Mouse (Mus musculus) megakaryocyte, embryonic 14.5 days (primary cell): Measurements from ENCODE around the gene Slc6a8.

Source experiments
- FLI1 ChIP-seq: IDR thresholded peaks from 2 replicates; pipeline ENCODE4 v1.6.1; 2012; ENCODE audit warnings: low read length, inconsistent platforms, mixed read lengths
- GATA1 ChIP-seq: IDR thresholded peaks from 3 replicates; pipeline ENCODE4 v1.6.1; 2012; ENCODE audit warnings: mixed read lengths, low read length, inconsistent platforms, borderline replicate concordance

DNA sequence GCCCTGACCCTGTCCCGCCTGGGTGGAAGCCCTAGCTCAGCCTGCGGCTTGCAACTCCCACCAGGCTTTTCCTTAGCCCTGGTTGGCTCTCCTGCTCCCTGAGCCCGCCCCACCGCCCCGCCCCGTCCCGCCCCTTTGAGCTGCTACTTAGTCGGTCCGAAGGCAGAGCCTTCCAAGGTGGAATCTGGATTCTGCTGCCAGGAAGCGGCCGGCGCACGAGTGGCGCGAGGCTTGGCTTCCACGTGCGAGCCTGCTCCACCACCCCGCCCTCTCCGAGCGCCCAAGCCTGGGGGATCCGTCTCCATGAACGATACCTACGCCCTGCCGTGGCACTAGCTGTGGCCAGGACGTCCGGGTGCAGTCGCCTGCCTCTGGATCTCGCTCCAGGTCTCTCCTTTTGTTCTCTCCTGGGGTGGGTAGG is 33.7 kb upstream of the Slc6a8 start, which contains the start of gene Dusp9:
- TF ChIP-seq GATA1 = no peak
- no peak for TF ChIP-seq FLI1
